Mouse (Mus musculus): Measurements from ENCODE around the gene Itgav. TPM values are rescaled to one million over a fixed set of nuclear protein-coding genes. Genes with fewer than 3 reads are reported as not detected.

Itgav gene
- polyA plus RNA-seq, 1 experiment, result 25.9 TPM

DNA sequence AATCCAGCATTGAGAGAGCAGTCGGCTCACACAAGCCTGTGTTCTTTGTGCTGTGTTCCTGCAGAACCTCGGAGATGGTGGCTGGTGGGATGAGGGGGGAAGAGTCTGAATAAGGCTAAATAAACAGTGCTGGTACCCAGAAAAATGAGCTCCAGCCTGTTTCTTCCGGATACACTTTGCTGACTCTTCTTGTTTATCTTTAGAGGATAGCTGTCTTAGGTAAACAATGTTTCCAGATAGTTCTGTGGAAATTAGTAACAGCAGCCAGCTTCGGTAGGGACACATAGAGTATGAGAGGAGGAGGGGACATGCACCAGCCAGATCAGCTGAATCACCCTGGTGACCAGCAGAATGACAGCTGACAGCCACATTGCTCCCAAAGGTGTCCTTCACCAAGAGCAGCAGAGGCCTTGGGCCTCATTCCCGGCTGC lies 16.4 kb downstream of the Itgav start:
- no peak overlapping the region for H3K27ac ChIP-seq (ENCODE audit: control insufficient read depth, insufficient read depth, low read length)
- 0 out of 2 replicates have a peak, but pooled peaks cover 5% of the 10 kb centered on the region for H3K36me3 ChIP-seq (ENCODE audit: control insufficient read depth, insufficient read depth, low read length)
- DNase-seq, result no peak
- H3K4me3 ChIP-seq (ENCODE audit: control insufficient read depth, insufficient read depth, low read length), result no peak overlapping the region
- TF ChIP-seq CTCF (IDR thresholded peaks at IDR 0.05; ENCODE audit: borderline replicate concordance, control insufficient read depth, extremely low read depth, insufficient read depth, low read length, poor library complexity), result no peak
- TF ChIP-seq POLR2A (IDR thresholded peaks at IDR 0.05; ENCODE audit: control insufficient read depth, extremely low read depth, insufficient read depth, low read length, poor library complexity), result no peak
- no peaks in the 10 kb centered on the region for H3K27me3 ChIP-seq (ENCODE audit: control insufficient read depth, insufficient read depth, low read length)
- 89% methylated on average over 5 of the region's 5 CpGs for WGBS
- H3K4me1 ChIP-seq (replicated peaks; ENCODE audit: control insufficient read depth, insufficient read depth, low read length), result peaks cover 10% of the 10 kb centered on the region

DNA sequence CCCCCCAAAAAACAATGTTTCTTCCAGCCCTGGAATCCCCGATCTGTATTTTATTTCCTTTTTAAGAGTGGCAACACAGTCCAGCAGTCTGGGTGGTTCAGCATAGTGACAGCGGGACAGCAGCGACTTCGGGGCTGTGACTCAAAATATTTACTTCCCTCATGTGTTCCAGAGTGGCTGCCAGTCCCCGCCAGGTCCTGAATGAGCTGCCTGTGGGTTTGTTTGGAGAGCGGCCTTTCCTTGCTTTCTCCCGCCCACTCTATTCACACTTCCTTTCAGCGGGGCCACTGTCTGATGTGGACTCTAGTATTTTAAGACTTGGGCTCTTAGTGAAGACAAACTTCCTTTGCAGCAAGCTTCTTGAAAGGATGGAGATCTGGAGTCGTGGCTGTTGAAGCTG lies 18.0 kb downstream of the Itgav start:
- no peak for DNase-seq

DNA sequence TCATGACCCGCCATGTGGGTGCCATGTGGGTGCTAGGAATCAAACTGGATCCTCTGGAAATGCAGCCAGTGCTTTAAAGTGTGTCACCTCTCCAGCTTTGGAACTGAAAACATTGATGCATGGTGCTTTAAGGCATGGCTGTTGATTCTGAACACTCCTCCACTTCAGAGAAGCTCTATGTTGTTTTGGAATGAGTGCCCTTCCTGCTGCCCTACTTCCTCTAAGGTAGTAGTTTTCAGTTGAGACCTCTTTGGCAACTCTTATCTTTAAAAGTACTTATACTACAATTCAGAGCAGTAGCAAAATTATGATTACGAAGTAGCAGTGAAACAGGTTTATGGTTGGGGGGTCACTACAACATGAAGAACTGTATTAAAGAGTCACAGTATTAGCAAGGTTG lies 18.6 kb downstream of the Itgav start:
- WGBS, result 93% methylated on average over 2 of the region's 2 CpGs
- no peak for DNase-seq
- Histone ChIP-seq H3K4me3 (ENCODE audit: control insufficient read depth, insufficient read depth, low read length) (no peak overlapping the region), H3K27me3 (ENCODE audit: control insufficient read depth, insufficient read depth, low read length) (no peaks in the 10 kb centered on the region), H3K27ac (ENCODE audit: control insufficient read depth, insufficient read depth, low read length) (no peak overlapping the region), H3K4me1 (replicated peaks; ENCODE audit: control insufficient read depth, insufficient read depth, low read length) (peaks cover 10% of the 10 kb centered on the region), H3K36me3 (ENCODE audit: control insufficient read depth, insufficient read depth, low read length) (no peaks in the 10 kb centered on the region)
- TF ChIP-seq POLR2A (IDR thresholded peaks at IDR 0.05; ENCODE audit: control insufficient read depth, extremely low read depth, insufficient read depth, low read length, poor library complexity), result no peak
- TF ChIP-seq CTCF (IDR thresholded peaks at IDR 0.05; ENCODE audit: borderline replicate concordance, control insufficient read depth, extremely low read depth, insufficient read depth, low read length, poor library complexity), result no peak

More for the DNA sequence above, 18.0 kb downstream of the Itgav start:
- Histone ChIP-seq H3K27ac (ENCODE audit: control insufficient read depth, insufficient read depth, low read length) (no peak overlapping the region), H3K4me3 (ENCODE audit: control insufficient read depth, insufficient read depth, low read length) (no peak overlapping the region), H3K4me1 (replicated peaks; ENCODE audit: control insufficient read depth, insufficient read depth, low read length) (peaks cover 10% of the 10 kb centered on the region), H3K27me3 (ENCODE audit: control insufficient read depth, insufficient read depth, low read length) (no peaks in the 10 kb centered on the region), H3K36me3 (ENCODE audit: control insufficient read depth, insufficient read depth, low read length) (no peaks in the 10 kb centered on the region)
- no peak for TF ChIP-seq CTCF (IDR thresholded peaks at IDR 0.05; ENCODE audit: borderline replicate concordance, control insufficient read depth, extremely low read depth, insufficient read depth, low read length, poor library complexity)
- no peak for TF ChIP-seq POLR2A (IDR thresholded peaks at IDR 0.05; ENCODE audit: control insufficient read depth, extremely low read depth, insufficient read depth, low read length, poor library complexity)
- WGBS, result 59% methylated on average over 9 of the region's 9 CpGs

DNA sequence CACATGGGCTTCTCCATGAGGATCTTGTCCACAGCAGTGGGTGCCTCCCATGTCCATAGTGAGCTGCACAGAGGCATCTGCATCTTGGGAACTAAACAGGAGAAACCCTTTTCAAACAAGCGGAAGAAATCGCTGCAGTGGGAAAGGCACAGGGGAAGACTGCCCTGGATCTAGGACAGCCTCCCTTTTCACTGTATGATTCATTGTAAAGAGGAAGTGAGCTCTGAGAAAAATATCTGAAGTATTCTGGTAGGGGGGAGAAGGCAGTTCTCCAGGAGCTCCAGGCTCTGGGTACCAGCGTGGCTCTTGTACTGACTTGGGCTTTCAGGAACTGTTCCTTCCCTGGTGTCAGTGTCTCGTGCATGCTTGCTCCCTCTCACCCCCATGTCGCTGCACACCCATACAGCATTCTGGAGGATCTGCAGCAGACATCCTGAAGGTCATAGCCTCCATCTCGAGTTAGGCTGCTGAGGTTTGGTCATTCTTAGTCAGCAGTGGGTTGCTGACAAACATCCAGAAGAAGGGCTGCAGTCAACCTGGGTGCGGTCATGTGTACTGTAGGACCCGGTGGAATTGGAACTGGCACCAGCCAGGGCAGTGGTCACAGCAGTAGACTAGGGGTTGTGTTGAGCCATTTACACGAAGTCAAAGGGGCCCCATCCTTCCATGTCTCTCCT lies 20.2 kb downstream of the Itgav start:
- WGBS, result 70% methylated on average over 9 of the region's 9 CpGs
- Histone ChIP-seq H3K4me1 (replicated peaks; ENCODE audit: control insufficient read depth, insufficient read depth, low read length) (peaks cover 10% of the 10 kb centered on the region), H3K36me3 (ENCODE audit: control insufficient read depth, insufficient read depth, low read length) (peaks cover 8% of the 10 kb centered on the region; the same call in 1 of the 2 replicates), H3K27me3 (ENCODE audit: control insufficient read depth, insufficient read depth, low read length) (no peaks in the 10 kb centered on the region), H3K27ac (ENCODE audit: control insufficient read depth, insufficient read depth, low read length) (no peak overlapping the region), H3K4me3 (ENCODE audit: control insufficient read depth, insufficient read depth, low read length) (no peak overlapping the region)
- DNase-seq, result no peak
- TF ChIP-seq POLR2A (IDR thresholded peaks at IDR 0.05; ENCODE audit: control insufficient read depth, extremely low read depth, insufficient read depth, low read length, poor library complexity) (no peak), CTCF (IDR thresholded peaks at IDR 0.05; ENCODE audit: borderline replicate concordance, control insufficient read depth, extremely low read depth, insufficient read depth, low read length, poor library complexity) (no peak)

DNA sequence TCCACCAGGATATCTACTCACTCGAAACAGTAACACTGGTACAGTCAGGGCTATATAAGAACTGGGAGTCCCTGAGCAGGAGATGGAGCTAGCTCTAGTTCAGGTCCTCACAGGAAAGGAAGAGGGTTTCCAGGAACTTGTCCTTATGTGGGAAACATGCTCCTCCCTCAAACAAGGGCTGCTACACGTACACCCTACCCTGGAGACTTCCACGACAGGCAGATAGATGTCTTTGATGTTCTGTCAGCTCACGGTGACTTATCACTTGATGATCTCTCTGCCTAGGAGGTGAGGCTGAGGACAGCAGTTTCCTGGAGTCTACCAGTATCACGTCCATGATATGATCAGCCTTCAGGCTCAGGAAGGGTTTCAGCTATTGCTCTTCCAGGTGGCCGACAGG lies 21.1 kb downstream of the Itgav start:
- H3K27me3 ChIP-seq (ENCODE audit: control insufficient read depth, insufficient read depth, low read length), result no peaks in the 10 kb centered on the region
- H3K4me3 ChIP-seq (ENCODE audit: control insufficient read depth, insufficient read depth, low read length), result no peak overlapping the region
- no peak overlapping the region for H3K27ac ChIP-seq (ENCODE audit: control insufficient read depth, insufficient read depth, low read length)
- peaks cover 8% of the 10 kb centered on the region; the same call in 1 of the 2 replicates for H3K36me3 ChIP-seq (ENCODE audit: control insufficient read depth, insufficient read depth, low read length)
- 24% methylated on average over 6 of the region's 6 CpGs for WGBS
- peaks cover 10% of the 10 kb centered on the region for H3K4me1 ChIP-seq (replicated peaks; ENCODE audit: control insufficient read depth, insufficient read depth, low read length)
- DNase-seq, result no peak
- TF ChIP-seq CTCF (IDR thresholded peaks at IDR 0.05; ENCODE audit: borderline replicate concordance, control insufficient read depth, extremely low read depth, insufficient read depth, low read length, poor library complexity) (no peak), POLR2A (IDR thresholded peaks at IDR 0.05; ENCODE audit: control insufficient read depth, extremely low read depth, insufficient read depth, low read length, poor library complexity) (no peak)

DNA sequence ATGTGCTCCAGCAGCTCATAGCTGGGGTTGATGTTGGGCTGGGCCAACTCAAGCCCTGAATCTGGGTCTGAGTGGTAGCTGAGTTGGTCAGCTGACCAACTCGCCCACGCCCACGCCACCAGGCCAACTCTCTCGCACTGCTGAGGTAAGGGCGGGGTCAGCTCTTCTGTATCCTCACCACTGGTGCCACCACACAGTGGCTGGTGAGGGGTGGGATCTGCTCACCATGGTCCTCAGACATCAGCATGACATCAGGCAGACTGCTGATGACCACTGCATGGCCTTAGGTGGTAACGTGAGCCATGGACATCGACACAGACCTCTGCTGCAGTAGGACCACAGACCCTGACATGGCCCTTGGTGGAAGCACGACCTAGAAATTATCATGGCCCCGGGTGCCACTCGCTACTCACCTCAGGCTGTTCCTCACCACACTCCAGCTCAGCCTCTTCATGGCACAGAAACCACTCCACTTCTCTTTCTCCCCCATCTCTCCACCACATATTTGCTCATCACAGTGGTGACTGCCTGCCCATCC lies 24.5 kb downstream of the Itgav start:
- TF ChIP-seq CTCF (IDR thresholded peaks at IDR 0.05; ENCODE audit: borderline replicate concordance, control insufficient read depth, extremely low read depth, insufficient read depth, low read length, poor library complexity) (no peak), POLR2A (IDR thresholded peaks at IDR 0.05; ENCODE audit: control insufficient read depth, extremely low read depth, insufficient read depth, low read length, poor library complexity) (no peak)
- 98% methylated on average over 10 of the region's 10 CpGs for WGBS
- Histone ChIP-seq H3K4me1 (replicated peaks; ENCODE audit: control insufficient read depth, insufficient read depth, low read length) (peaks cover 12% of the 10 kb centered on the region), H3K27ac (ENCODE audit: control insufficient read depth, insufficient read depth, low read length) (no peak overlapping the region), H3K36me3 (ENCODE audit: control insufficient read depth, insufficient read depth, low read length) (peaks cover 8% of the 10 kb centered on the region; the same call in 1 of the 2 replicates), H3K4me3 (ENCODE audit: control insufficient read depth, insufficient read depth, low read length) (no peak overlapping the region), H3K27me3 (ENCODE audit: control insufficient read depth, insufficient read depth, low read length) (no peaks in the 10 kb centered on the region)
- no peak for DNase-seq

All from thymus, adult 2 months (tissue).